Mouse (Mus musculus) thymus, postnatal 25 days (tissue): ENCODE measurements around the gene Rln1.

ENCODE experiments used
- DNase-seq: peaks from one replicate; pipeline ENCODE4 v3.0.0; 2022

Gene Rln1

GRCm38 (mm10) chr19:29291532-29291931 is 42.9 kb downstream of the Rln1 start:
- DNase-seq, result no peak

- DNase-seq, result no peak
Observed at GRCm38 (mm10) chr19:29287863-29288262, 46.6 kb downstream of the Rln1 start.

- no peak for DNase-seq
Observed at GRCm38 (mm10) chr19:29285451-29285869, 49.0 kb downstream of the Rln1 start.
